Mouse (Mus musculus) regulatory T cell (primary cell): ENCODE results near the gene Nkx6-2.

Experiments
- in situ Hi-C: fragments of 300-600 bp; cut with MboI, MseI; formaldehyde crosslinking; loops from one replicate; pipeline ENCODE4 v1.15.1; 2025; ENCODE audit warnings: high pct_unique_total_duplicates

Nkx6-2 gene

GRCm38 (mm10) chr7:139582595-139582994 is at the start of gene Nkx6-2:
TSS of gene Nkx6-2 (minus strand) at chr7:139582797.
- in situ Hi-C loops = no loop called here

- in situ Hi-C loops = no loop called here
Observed at GRCm38 (mm10) chr7:139625156-139625555, 42.6 kb upstream of the Nkx6-2 start.

- in situ Hi-C loops = no loop called here
Observed at GRCm38 (mm10) chr7:139622568-139622967, 40.0 kb upstream of the Nkx6-2 start.

- in situ Hi-C loops = no loop called here
Observed at GRCm38 (mm10) chr7:139615767-139616766, 33.5 kb upstream of the Nkx6-2 start.

DNA sequence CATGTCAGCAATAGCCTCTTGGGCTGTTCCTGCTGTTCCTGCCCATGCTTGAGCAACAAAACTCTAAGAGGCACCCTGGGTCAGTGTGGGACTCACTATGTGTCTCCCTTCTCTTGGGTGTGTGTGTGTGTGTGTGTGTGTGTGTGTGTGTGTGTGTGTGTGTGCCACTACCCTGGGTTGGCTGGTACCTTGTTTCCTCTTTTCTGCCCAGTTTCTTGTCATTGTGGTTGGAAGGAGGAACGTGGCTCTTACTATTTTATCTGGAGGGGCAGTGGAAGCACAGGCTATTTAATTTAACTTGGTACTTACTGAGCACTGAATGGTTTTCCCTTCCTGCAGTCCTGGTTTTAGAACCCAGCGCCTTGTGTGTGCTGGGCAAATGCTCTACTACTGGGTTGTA is 27.7 kb upstream of the Nkx6-2 start:
- in situ Hi-C loops = no loop called here

DNA sequence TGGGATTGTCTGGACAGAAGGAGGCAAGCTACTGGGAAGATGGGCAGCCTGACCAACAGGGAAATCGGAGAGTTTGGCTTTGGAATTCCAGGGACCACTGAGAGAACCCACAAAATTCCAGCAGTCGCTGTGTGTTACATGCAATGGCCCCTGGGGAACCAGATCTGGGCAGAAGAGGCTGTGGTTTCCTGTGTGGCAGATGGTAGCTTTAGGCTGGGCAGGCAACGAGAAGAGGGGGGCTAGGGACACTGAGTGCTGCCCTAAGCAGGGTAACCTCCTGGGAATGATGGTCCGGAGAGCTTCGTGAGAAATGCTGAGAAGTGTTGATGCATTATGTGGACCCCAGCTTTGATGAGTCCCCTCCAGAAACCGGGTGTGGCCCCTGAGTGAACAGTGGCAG is 13.3 kb upstream of the Nkx6-2 start:
- in situ Hi-C loops = no loop called here

- in situ Hi-C loops = no loop called here
Observed at GRCm38 (mm10) chr7:139595311-139595710, 12.7 kb upstream of the Nkx6-2 start.

DNA sequence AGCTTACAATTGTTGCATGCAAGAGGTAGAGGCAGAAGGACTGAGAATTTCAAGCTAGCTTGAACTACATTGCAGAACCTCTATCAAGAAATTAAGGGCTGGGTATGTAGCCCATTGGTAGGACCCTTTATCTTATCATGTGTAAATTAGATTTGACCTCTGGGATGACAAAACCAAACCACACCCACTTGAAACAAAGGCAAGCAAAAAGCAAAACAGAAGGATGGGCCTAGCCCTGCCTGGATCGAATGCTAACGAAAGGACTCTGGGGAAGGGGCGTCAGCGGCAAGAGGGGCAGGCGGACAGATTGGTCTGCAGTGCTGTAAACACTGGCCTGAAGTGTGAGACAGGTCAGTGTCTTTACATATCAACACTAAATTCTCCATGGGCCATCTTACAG is 8.7 kb upstream of the Nkx6-2 start:
- in situ Hi-C loops = no loop called here

- in situ Hi-C loops = no loop called here
Observed at GRCm38 (mm10) chr7:139590302-139590701, 7.7 kb upstream of the Nkx6-2 start.

DNA sequence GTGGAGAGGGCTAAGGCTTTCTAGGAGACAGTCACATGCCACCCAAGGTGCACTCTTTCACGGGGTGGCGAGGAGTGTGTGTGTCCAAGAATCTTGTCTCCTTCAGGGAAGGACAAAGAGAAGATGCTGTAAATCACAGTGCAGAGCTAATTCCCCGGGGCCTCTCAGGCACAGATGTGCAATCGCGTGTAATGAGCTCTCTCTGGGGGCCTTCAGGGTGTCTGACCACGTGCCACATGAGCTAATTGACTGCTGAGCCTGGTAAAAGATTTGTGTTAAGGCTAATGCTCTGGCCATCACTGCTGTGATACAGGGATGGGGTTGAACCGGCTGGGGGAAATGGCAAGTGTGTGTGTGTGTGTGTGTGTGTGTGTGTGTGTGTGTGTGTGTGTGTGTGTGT is 5.3 kb upstream of the Nkx6-2 start:
- in situ Hi-C loops = no loop called here

DNA sequence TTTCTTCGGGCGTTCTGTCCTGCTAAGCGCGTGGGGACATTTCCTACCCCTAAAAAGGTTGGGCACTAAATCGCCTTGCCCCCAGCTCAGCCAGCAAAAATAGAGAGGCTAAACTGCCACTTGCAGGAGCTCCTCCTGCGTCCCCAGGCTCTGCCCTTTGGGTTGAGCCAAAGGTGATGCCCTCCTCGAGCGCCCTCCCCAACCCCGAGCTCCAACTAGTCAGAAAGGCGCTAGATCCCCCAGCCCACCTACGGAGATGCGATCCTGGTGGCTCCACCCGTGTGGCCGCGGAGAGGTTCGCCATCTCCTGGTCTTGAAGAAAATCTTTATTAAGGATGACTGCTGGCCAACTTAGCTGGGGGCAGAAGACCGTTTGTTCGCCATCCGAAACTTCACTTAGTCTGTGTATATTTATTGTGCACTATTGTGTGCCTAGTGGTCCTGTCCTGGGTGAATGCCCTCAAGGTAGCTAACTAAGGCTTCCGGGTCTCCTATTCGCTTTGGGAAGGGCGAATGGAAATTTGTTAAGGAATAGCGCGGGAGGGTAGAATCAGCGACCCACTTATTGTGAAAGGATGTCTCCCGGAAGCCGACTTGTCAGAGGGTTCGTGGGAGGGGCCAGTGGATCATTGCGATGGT is 2.7 kb upstream of the Nkx6-2 start:
- in situ Hi-C loops = no loop called here

DNA sequence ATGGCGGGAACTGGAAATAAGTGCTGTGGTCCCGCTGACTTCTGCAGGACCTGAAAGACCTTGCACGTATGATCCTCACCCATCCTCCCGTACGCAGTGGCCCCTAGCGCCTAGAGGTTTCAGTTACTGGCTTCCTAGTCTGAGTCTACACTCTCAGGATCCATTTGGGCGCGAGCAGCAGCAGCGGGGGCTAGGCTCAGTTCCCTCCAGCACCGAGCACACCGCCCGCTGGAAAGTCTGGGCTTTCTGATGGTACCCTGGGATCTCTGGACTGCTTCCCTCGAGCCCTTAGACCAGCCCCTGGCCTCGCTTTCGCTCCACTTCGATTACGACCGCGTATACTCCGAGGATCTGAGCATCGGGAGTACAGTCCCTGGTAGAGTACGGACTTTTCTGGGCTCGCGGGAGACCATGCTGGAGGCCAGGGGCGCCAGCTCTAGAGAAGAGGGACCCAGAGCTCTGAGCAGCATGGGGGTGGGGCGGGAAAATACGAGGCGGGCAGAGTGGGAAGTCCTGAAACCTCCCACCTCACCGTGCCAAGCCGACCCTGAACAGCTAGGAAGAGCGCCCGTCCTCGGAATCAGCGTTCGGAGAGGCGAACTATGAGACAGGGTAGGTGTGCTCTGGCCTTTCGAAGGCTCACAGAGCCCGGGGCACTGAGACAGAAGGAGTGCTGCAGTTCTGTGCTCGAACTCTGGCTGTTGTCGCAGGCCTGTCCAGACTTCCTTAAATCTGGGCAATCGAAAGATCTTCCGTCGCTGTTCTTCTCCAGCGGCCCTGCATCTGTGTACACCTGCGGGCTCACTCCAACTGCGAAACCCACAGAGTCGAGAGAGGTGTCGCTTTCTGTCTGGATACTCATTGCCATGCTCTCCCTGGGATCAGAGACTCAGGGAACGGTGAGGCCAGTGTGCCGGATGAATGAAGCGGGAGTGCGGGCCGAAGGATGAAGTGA is 1.9 kb upstream of the Nkx6-2 start:
- in situ Hi-C loops = no loop called here

GRCm38 (mm10) chr7:139583094-139583737 is 619 bp upstream of the Nkx6-2 start:
- in situ Hi-C loops = no loop called here

GRCm38 (mm10) chr7:139581801-139582571 is 611 bp downstream of the Nkx6-2 start:
- in situ Hi-C loops = no loop called here

GRCm38 (mm10) chr7:139580851-139581775 is 1.5 kb downstream of the Nkx6-2 start:
- in situ Hi-C loops = no loop called here

DNA sequence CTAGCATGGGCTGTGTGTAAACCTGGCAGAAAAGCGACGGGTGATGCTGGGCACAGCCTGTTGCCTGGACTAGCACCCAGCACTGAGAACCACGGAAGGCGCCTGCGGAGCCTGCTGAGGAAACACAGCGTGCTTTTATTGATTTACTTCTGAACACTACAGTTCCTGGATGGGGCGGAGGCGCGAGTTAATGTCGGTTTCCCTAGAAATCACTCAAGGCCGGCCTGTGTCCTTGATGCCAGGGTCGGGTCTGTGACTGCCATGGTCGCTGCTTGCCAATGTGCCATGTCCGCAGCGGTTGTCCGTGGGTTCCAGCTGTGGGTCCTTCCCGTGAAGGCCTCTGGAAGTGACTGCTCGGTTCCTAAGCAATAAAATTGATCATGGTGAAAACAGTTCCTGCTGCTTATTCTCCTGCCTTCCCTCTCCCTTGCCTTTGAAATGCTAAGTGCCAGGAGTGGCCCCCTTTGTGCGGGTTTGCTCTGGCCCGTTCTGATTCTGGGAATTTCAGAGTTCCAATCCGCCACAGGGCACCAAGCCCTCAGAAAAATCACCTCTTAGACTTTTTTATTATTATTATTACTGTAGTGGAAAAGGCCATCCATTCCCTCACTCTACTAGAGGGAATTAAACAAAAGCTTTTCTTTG is 3.2 kb downstream of the Nkx6-2 start:
- in situ Hi-C loops = no loop called here

DNA sequence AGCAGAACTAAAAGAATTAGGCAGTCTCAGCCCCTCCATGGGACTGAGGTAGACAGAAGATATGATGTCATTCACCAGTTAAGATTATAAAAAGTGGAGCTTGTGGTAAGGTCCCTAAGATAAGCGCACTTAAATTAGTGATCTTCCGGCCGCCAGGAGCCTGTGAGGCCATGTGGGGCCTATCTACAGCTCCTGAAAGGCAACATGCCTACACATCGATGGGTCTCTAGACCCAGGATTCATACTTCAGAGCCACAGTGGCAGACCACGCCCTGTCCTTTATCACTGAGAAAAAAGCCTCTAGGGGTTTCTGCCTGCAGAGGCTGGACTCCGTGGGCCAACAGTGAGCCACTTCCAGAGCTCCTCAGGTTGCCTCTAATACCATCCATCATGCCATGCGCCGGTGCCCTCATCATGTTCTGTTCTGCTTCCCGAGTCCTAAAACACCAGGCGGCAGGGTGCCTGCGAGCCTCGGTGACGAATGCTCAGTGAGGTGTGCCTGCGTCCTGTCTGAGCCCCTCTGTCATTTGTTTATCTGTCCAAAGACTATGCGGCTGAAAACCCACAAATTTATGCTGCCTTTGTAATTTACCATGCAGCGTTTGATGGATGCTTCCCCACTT is 6.4 kb downstream of the Nkx6-2 start:
- in situ Hi-C loops = no loop called here

DNA sequence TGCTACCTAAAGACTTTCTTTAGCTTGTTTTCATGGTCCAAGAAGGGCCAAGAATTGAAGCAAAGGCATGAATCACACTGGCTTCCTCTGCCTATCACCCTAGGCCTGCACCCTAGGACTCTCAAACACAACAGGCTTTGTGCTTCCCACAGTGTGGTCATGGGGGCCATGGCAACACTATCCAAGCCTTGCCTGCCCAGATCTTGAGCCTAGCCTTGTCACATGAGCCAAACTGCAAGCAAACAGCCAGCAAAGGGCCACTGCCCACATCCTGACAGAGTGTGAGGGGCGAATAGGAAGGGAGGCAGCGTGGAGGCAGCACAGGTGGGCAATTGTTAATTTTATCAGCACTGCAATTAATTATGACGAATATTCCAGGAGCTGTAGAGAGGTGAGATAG is 9.9 kb downstream of the Nkx6-2 start:
- in situ Hi-C loops = loop anchor here (5.0 kb wide), 1 partner anchor 80 kb away; no protein-coding TSS in a partner anchor
